Mouse (Mus musculus): ENCODE measurements at regions not wholly inside any gene's neighbourhood (a gene's known extent, or its start where the extent isn't known, plus 50 kb on each side); places are given as distances from the start of the nearest gene placed in this dataset.

- Histone ChIP-seq H3K4me3 (ENCODE audit: inconsistent target) (peak overlapping the region; percentile 55), H3K79me2 (ENCODE audit: inconsistent target) (no peaks in the 10 kb centered on the region), H3K36me3 (ENCODE audit: inconsistent target) (no peaks in the 10 kb centered on the region), H3K27ac (peak overlapping the region; percentile 89)
- WGBS (ENCODE audit: missing documents) = under 1% methylated on average over 58 of the region's 58 CpGs
Observed at GRCm38 (mm10) chr15:85634322-85635141, 52.3 kb upstream of the Wnt7b start.

- Histone ChIP-seq H3K79me2 (ENCODE audit: inconsistent target) (no peaks in the 10 kb centered on the region), H3K27ac (peak overlapping the region; percentile 89), H3K4me3 (ENCODE audit: inconsistent target) (peak overlapping the region; percentile 55; the same call in 1 of the 2 replicates), H3K36me3 (ENCODE audit: inconsistent target) (no peaks in the 10 kb centered on the region)
- WGBS (ENCODE audit: missing documents) = 62% methylated on average over 6 of the region's 6 CpGs
Observed at GRCm38 (mm10) chr15:85635425-85635824, 53.2 kb upstream of the Wnt7b start.

DNA sequence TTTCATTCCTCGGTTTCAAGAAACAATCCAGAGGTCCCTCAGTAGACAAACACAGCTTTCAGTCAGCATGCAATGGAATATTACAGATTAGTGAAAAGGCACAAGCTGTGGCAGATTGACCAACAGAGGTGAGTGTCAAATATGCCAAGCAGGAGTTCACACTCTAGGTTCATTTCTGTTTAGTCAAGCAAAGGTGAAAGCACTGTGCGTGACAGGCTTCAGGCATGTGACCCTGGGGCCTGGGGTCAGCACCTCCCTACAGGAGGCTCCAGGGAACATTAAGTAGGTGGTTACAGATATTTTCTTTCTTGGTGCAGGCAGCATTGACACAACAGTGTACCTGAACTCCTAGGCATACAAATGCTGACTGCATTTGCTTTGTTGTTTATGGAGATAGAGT, 57.3 kb upstream of the Wnt7b start:
- WGBS (ENCODE audit: missing documents) = 100% methylated on average over 2 of the region's 2 CpGs
- Histone ChIP-seq H3K27ac (no peak overlapping the region), H3K4me3 (ENCODE audit: inconsistent target) (no peak overlapping the region), H3K36me3 (ENCODE audit: inconsistent target) (no peaks in the 10 kb centered on the region), H3K79me2 (ENCODE audit: inconsistent target) (no peaks in the 10 kb centered on the region)

DNA sequence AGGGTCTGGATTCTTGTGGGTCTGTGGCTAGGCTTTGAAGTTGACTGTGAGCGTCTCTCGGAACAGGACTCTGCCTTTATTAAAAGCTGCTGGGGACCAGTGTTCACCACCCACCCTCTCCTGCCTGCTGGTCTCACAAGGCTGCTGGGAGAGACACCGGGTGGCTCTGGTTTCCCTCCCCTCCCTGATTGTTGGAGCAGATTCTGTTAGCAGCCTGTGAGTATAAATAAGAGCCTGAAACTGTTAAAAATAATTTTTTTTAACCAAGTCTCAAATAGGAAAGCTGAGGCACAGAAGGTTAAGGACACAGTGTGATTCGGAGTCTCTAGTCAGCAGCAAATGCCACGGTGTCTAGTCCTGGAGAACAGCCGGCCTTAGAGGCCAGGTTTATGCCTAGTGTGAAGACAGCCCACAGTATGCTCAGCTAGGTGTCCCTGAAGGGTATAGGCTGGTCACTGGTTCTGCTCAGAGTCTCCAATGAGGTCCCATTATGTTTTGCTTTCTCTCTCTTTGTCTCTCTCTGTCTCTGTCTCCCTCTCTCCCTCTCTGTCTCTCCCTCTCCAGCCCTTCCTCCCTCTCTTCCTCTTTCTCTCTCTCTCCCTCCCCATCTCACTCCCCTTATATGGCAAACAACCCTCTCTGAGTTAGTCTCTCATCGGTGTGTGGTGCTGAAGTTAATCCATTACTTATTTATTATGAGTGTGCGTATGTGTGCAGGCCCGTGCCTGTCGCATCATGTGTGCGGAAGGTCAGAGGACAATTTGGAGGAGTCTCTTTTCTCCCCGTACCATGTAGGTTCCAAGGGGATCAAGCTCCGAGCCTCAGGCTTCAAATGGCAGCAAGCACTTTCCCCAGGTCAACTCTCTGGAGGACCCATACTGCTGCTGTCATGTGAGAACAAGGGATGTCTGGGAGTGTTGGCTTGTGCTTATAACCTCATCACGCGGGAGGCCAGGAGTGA, 59.1 kb upstream of the Wnt7b start:
- Histone ChIP-seq H3K79me2 (ENCODE audit: inconsistent target) (no peaks in the 10 kb centered on the region), H3K4me3 (ENCODE audit: inconsistent target) (no peak overlapping the region), H3K27ac (no peak overlapping the region), H3K36me3 (ENCODE audit: inconsistent target) (no peaks in the 10 kb centered on the region)
- 89% methylated on average over 14 of the region's 15 CpGs for WGBS (ENCODE audit: missing documents)

- H3K4me3 ChIP-seq (ENCODE audit: inconsistent target) = peak overlapping the region; percentile 36; the same call in 1 of the 2 replicates
- no peaks in the 10 kb centered on the region for H3K36me3 ChIP-seq (ENCODE audit: inconsistent target)
- WGBS (ENCODE audit: missing documents) = 70% methylated on average over 8 of the region's 8 CpGs
- no peak overlapping the region for H3K27ac ChIP-seq
- no peaks in the 10 kb centered on the region for H3K79me2 ChIP-seq (ENCODE audit: inconsistent target)
Observed at GRCm38 (mm10) chr15:85645396-85645795, 63.1 kb upstream of the Wnt7b start.

DNA sequence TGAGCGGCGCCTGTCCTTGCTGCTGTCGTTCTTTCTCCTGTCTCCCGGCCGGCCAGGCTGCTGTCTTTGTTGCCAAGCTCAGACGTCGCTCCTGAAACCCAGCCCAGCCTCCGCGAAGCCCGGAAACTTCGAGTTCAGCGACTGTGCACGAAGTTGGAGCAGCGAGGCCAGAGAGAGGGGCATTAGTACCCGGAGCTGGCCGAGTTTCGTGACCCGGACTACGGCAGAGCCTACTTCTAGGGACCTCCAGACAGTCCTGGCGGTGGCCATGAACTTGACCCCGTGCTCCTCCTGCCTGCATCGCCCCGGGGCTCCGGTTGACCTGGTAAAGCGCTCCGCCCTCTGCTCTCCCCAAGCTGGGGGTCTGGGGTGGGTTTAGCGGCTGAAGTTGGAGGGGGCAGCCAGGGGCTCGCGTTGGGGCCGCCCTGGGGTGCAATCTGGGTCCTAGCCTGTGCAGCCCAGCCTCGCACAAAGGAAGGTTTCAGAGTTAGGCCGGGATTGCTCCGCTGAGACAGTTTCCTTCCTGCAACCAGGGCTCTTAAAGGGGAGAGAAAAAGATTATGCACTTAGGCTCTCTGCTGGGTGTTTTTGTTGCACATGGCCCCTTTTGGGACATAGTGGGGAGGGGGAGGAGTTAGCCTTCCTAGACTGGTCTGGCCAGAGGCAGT, 63.8 kb upstream of the Wnt7b start:
- H3K36me3 ChIP-seq (ENCODE audit: inconsistent target) = no peaks in the 10 kb centered on the region
- 3% methylated on average over 33 of the region's 33 CpGs for WGBS (ENCODE audit: missing documents)
- H3K27ac ChIP-seq = no peak overlapping the region
- H3K79me2 ChIP-seq (ENCODE audit: inconsistent target) = no peaks in the 10 kb centered on the region
- peak overlapping the region; percentile 36 for H3K4me3 ChIP-seq (ENCODE audit: inconsistent target)

- Histone ChIP-seq H3K4me3 (ENCODE audit: inconsistent target) (peak overlapping the region; percentile 36), H3K27ac (no peak overlapping the region), H3K79me2 (ENCODE audit: inconsistent target) (no peaks in the 10 kb centered on the region), H3K36me3 (ENCODE audit: inconsistent target) (no peaks in the 10 kb centered on the region)
- WGBS (ENCODE audit: missing documents) = 26% methylated on average over 6 of the region's 10 CpGs
Observed at GRCm38 (mm10) chr15:85646639-85647277, 64.5 kb upstream of the Wnt7b start.

- Histone ChIP-seq H3K4me3 (ENCODE audit: inconsistent target) (no peak overlapping the region), H3K36me3 (ENCODE audit: inconsistent target) (no peaks in the 10 kb centered on the region), H3K79me2 (ENCODE audit: inconsistent target) (no peaks in the 10 kb centered on the region), H3K27ac (no peak overlapping the region)
- WGBS (ENCODE audit: missing documents) = 75% methylated on average over 6 of the region's 6 CpGs
Observed at GRCm38 (mm10) chr15:85647593-85647992, 65.3 kb upstream of the Wnt7b start.

GRCm38 (mm10) chr15:85650241-85650640, 68.0 kb upstream of the Wnt7b start:
- peaks cover 13% of the 10 kb centered on the region for H3K79me2 ChIP-seq (ENCODE audit: inconsistent target)
- no peaks in the 10 kb centered on the region for H3K36me3 ChIP-seq (ENCODE audit: inconsistent target)
- no peak overlapping the region for H3K4me3 ChIP-seq (ENCODE audit: inconsistent target)
- H3K27ac ChIP-seq = no peak overlapping the region
- 90% methylated on average over 5 of the region's 5 CpGs for WGBS (ENCODE audit: missing documents)

DNA sequence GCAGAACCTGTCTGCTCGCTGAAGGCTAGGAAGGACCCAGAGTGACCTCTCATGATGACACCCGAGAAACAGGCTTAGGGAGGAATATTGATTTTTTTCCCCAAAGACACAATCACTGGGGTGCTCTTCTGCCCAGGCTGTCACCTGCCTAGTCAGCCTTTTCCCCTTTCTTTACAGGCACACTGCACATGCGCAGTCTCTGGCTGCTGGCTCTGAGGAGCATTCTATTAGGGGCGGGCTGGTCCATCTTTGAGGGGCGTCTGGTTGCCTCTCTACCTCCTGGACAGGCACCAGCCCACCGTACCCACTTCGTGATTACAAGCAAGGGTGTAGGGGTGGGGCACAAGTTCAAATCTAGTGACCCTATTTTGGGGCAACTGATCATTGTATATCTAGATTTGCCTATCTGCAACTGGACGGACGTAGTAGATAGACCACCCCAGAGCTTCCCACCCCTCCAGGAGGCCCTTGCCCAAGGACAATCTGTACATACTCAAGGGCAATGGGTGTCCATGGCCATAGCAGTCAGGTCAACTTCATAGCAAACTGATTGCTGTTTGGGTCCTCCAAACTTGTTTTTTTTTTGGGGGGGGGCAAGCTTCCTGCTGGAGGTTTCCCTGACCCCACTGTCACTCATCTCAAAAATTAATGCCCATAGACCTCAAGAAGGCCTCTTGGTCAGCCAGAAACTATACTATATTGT, 69.6 kb upstream of the Wnt7b start:
- no peaks in the 10 kb centered on the region for H3K36me3 ChIP-seq (ENCODE audit: inconsistent target)
- no peak overlapping the region for H3K27ac ChIP-seq
- WGBS (ENCODE audit: missing documents) = 93% methylated on average over 9 of the region's 9 CpGs
- H3K79me2 ChIP-seq (ENCODE audit: inconsistent target) = peaks cover 30% of the 10 kb centered on the region
- no peak overlapping the region for H3K4me3 ChIP-seq (ENCODE audit: inconsistent target)

DNA sequence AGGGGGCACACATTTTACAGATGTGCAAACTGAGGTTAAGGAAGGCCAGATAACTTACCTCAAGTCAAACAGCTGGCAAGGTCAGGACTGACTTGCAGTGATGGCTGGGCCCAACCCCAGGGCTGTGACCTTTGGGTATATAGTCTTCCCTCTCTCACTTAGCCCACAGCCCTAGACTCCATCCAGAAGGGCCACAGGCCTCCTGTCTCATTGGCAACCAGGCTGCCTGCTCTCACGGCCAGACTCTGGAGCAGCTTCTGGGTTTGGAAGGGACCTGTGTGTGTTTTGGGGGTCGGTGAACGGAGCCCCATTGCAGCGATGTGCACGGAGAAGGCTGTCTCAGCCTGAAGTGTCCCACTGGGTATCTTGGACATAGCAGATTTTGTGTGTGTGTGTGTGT, 70.2 kb upstream of the Wnt7b start:
- WGBS (ENCODE audit: missing documents) = 88% methylated on average over 5 of the region's 5 CpGs
- no peaks in the 10 kb centered on the region for H3K36me3 ChIP-seq (ENCODE audit: inconsistent target)
- H3K4me3 ChIP-seq (ENCODE audit: inconsistent target) = no peak overlapping the region
- H3K27ac ChIP-seq = no peak overlapping the region
- peaks cover 35% of the 10 kb centered on the region for H3K79me2 ChIP-seq (ENCODE audit: inconsistent target)

GRCm38 (mm10) chr15:85652871-85653337, 70.6 kb upstream of the Wnt7b start:
- Histone ChIP-seq H3K79me2 (ENCODE audit: inconsistent target) (peaks cover 40% of the 10 kb centered on the region), H3K36me3 (ENCODE audit: inconsistent target) (no peaks in the 10 kb centered on the region), H3K4me3 (ENCODE audit: inconsistent target) (no peak overlapping the region), H3K27ac (peak overlapping the region; percentile 88)
- 27% methylated on average over 9 of the region's 9 CpGs for WGBS (ENCODE audit: missing documents)
